ENCODE assay signal across 16 mouse cellular contexts in the genomic region with DNA sequence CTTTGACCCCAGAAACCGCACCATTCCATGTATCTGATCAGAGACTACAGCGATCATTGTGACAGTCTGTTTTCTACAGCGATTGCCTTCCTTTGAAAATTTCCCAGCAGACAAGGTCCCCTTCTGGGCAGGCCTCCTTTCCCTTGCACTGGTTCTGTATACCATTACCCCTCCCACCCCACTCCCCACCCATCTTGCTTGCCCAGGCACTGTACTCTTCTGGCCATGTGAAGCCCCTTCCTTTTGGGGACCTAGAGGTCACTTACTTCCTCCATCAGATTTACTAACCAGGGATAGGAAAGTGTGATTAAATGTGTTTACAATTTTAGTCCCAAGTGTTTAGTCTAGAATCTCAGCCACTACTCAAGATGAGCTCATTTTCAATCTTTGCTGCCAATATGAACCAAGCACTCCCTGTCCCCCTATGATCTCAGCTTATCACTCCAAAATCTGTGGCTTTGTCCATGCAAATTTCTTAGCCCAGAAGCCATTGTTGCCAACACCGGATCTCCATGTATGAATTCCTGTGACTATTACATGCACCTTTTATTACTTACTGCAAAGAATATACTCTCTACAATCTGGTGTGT.
"Had no signal": no experiment of that assay in that cellular context is flagged by ENCODE, and none has a peak within 500 bp of the region (broad histone marks: within the 10 kb centered on the region; RNA-seq: fewer than 3 reads in every experiment).

No protein-coding gene starts in this region.

- H3K4me2 ChIP-seq: intestine, embryonic 15.5 days; limb, embryonic 13.5 days; liver, embryonic 12.5 days; liver, embryonic 15.5 days; midbrain, embryonic 13.5 days had no signal

- DNase-seq: kidney, adult 11 months; kidney, adult 8-10 months; kidney, postnatal 14 days; kidney, postnatal 4 days; liver; thymus, adult 18-20 months; thymus, postnatal 4 days had no signal

- H3K27ac ChIP-seq: intestine, embryonic 15.5 days; limb, embryonic 10.5 days; limb, embryonic 13.5 days; liver, embryonic 12.5 days; liver, embryonic 15.5 days; midbrain, embryonic 10.5 days; midbrain, embryonic 13.5 days had no signal

- H3K4me3 ChIP-seq: intestine, embryonic 15.5 days; limb, embryonic 10.5 days; limb, embryonic 13.5 days; liver, embryonic 12.5 days; liver, embryonic 15.5 days; megakaryocyte, embryonic 14.5 days; midbrain, embryonic 10.5 days; midbrain, embryonic 13.5 days had no signal

- H3K27me3 ChIP-seq: intestine, embryonic 15.5 days; limb, embryonic 13.5 days; liver, embryonic 12.5 days; liver, embryonic 15.5 days; megakaryocyte, embryonic 14.5 days had no signal

- H3K4me1 ChIP-seq: intestine, embryonic 15.5 days; limb, embryonic 10.5 days; limb, embryonic 13.5 days; liver, embryonic 12.5 days; liver, embryonic 15.5 days; megakaryocyte, embryonic 14.5 days; midbrain, embryonic 13.5 days had no signal

- H3K9ac ChIP-seq: intestine, embryonic 15.5 days; limb, embryonic 13.5 days; liver, embryonic 12.5 days; liver, embryonic 15.5 days; midbrain, embryonic 13.5 days had no signal

- H3K9me3 ChIP-seq: intestine, embryonic 15.5 days; limb, embryonic 10.5 days; limb, embryonic 13.5 days; liver, embryonic 12.5 days; liver, embryonic 15.5 days; megakaryocyte, embryonic 14.5 days; midbrain, embryonic 10.5 days; midbrain, embryonic 13.5 days had no signal

- ATAC-seq: intestine, embryonic 15.5 days; liver, embryonic 12.5 days; midbrain, embryonic 13.5 days; midbrain, embryonic 16.5 days had no signal

- H3K36me3 ChIP-seq: intestine, embryonic 15.5 days; limb, embryonic 10.5 days; limb, embryonic 13.5 days; liver, embryonic 12.5 days; liver, embryonic 15.5 days; midbrain, embryonic 10.5 days; midbrain, embryonic 13.5 days had no signal
